Mouse (Mus musculus) limb, embryonic 11.5 days (tissue): ENCODE data around the gene Sema5a. TPM values are rescaled to one million over a fixed set of nuclear protein-coding genes. Genes with fewer than 3 reads are reported as not detected.
A peak's percentile ranks its signal among the peaks of the same experiment; 100 is the strongest.
"Not testable (repeated sequence)": the region's sequence is repeated elsewhere in the genome, so short reads cannot be mapped to it uniquely, and the experiment has no call there.

Experiments used
- ATAC-seq: fragments of 200-750 bp; cut with Nextera tagmentation; 2 replicates; pipeline ENCODE4 v1.8.0; 2017; ENCODE audit warnings: low read depth; ENCODE audit not compliant: insufficient number of reproducible peaks, low FRiP score, low TSS enrichment
- DNase-seq: peaks from one replicate; pipeline ENCODE4 v3.0.0-alpha.2; 2015; ENCODE audit warnings: low spot score
- H3K27ac ChIP-seq: fragments of 300-500 bp; sonication (generic); replicated peaks from 2 replicates; pipeline ENCODE4 v1.5.1; 2014; ENCODE audit warnings: low read depth, mild to moderate bottlenecking, low read length
- H3K27me3 ChIP-seq: fragments of 300-500 bp; sonication (generic); 2 replicates; pipeline ENCODE4 v1.6.1; 2014; ENCODE audit warnings: mild to moderate bottlenecking, low read length, mixed read lengths; ENCODE audit not compliant: control insufficient read depth, insufficient read depth
- H3K36me3 ChIP-seq: fragments of 300-500 bp; sonication (generic); 2 replicates; pipeline ENCODE4 v1.6.1; 2014; ENCODE audit warnings: mild to moderate bottlenecking, low read length, moderate library complexity, mixed read lengths; ENCODE audit not compliant: control insufficient read depth, insufficient read depth
- H3K4me1 ChIP-seq: fragments of 300-500 bp; sonication (generic); 2 replicates; pipeline ENCODE4 v1.6.1; 2014; ENCODE audit warnings: low read length, mixed read lengths; ENCODE audit not compliant: control insufficient read depth, insufficient read depth
- H3K4me2 ChIP-seq: fragments of 300-500 bp; sonication (generic); 2 replicates; pipeline ENCODE4 v1.6.1; 2014; ENCODE audit warnings: low read depth, mild to moderate bottlenecking, moderate library complexity; ENCODE audit not compliant: severe bottlenecking
- H3K4me3 ChIP-seq: fragments of 300-500 bp; sonication (generic); 2 replicates; pipeline ENCODE4 v1.5.1; 2014; ENCODE audit warnings: low read depth, low read length
- H3K9ac ChIP-seq: fragments of 300-500 bp; sonication (generic); 2 replicates; pipeline ENCODE4 v1.6.1; 2014; ENCODE audit warnings: mild to moderate bottlenecking, low read length
- H3K9me3 ChIP-seq: fragments of 300-500 bp; sonication (generic); 2 replicates; pipeline ENCODE4 v1.6.1; 2016; ENCODE audit warnings: low read length; ENCODE audit not compliant: control insufficient read depth
- WGBS: fragments of 180-500 bp; shearing (Covaris S2); extraction: QIAGEN DNeasy Blood & Tissue Kit; methylation state at CpG from one replicate; pipeline ENCODE4 v1.1.7; 2014; 5-methylcytosine and 5-hydroxymethylcytosine counted together
- polyA plus RNA-seq: library from polyadenylated mRNA; unstranded; fragments of >200 nt; fragmentation: Nextera tagmentation; extraction: Ambion mirVana; gene quantifications from 2 replicates; pipeline ENCODE4 v1.2.1, GENCODE M21; 2014

The Sema5a gene
- polyA plus RNA-seq = 21.4 and 24.2 TPM in 2 replicates

DNA sequence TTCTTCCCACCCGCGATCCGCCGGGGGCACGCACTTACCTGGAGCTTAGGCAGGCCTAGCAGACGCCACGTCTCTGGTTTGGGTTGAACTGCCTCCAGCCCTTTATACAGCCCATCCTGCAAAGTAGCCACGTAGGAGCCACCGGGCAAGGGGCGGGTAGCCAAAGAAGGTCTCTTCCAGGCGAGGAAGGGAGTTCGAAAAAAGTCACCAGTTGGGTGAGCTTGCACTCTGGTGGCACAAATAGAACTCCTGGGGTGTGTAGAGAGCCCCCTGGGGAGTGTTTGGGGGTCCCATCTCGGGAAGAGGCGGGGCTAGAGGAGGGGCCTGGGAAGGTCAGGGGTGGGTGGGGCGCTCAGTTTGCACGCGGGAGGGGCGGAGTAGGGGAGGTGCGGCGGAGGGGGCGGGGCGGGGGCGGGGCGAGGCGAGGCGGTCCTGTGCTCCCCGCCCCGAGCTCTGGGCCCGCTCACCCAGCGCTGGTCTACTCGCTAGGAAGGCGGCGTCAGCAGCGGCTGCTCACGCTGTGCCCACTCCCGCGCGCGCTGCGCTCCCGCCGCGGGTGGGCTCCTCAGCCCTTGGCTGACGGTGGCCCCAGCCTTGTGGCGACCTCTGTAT lies at the start of gene Sema5a:
Gene Sema5a (plus strand): TSS at position 467 of the 612 bp plus-strand sequence.
- H3K27me3 ChIP-seq = no peaks in the 10 kb centered on the region
- peaks cover 14% of the 10 kb centered on the region for H3K4me1 ChIP-seq
- H3K9ac ChIP-seq = peak within 1 kb of the TSS; percentile 80
- DNase-seq (peak; percentile 87), ATAC-seq (peak; percentile 91)
- peak within 1 kb of the TSS; percentile 70 for H3K4me3 ChIP-seq
- H3K27ac ChIP-seq = peak within 1 kb of the TSS; percentile 65; the same call in 1 of the 2 replicates
- WGBS = 0% methylated on average over 43 of the region's 45 CpGs
- peak within 1 kb of the TSS; percentile 95 for H3K4me2 ChIP-seq
- H3K36me3 ChIP-seq = peaks cover 3% of the 10 kb centered on the region; the same call in 1 of the 2 replicates
- no peaks in the 10 kb centered on the region for H3K9me3 ChIP-seq

DNA sequence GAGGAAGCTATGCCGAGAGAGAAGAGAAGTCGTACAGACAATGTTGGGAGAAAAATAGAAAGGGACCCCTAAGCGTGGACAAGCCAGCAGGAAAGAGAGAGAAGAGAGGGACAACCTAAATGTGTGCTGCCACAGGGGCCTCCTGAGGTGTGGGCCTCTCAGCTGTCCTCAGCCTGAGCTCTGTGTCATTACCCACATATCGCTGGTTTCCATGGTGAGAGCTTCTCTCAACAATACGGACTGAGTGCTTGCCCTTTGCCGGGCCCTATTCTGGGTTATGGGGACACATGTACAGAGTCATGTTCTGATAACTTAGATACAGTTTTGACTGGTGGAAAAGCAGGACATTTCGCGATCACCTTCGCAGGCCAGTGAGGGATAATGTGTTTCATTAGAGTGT lies 46.5 kb upstream of the Sema5a start:
- Histone ChIP-seq H3K4me3 (no peak overlapping the region), H3K27me3 (no peaks in the 10 kb centered on the region), H3K4me1 (peaks cover 4% of the 10 kb centered on the region; the same call in 1 of the 2 replicates), H3K9ac (no peak overlapping the region), H3K9me3 (no peaks in the 10 kb centered on the region), H3K36me3 (no peaks in the 10 kb centered on the region), H3K27ac (no peak overlapping the region), H3K4me2 (no peak overlapping the region)
- ATAC-seq (no peak), DNase-seq (no peak)
- 80% methylated on average over 9 of the region's 9 CpGs for WGBS

DNA sequence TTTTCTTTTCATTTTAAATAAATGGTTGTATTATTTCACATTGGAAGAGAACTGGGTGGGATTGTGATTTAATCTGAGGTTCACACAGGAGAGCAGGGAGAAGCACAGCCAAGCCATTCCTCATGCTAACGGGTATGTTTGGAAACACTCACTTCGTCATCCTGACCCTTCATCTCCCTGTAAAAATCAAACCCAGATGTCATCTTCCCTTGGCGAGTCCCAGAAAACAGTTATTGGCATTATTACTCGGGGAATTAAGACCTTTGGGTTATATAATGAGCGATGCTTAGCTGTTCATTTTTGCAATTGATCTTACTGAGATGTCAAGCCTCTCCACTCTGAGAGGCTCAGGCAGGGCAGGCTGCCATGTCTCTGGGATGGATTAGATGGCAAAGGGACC lies 46.0 kb upstream of the Sema5a start:
- Histone ChIP-seq H3K4me3 (no peak overlapping the region), H3K9ac (no peak overlapping the region), H3K4me1 (peaks cover 4% of the 10 kb centered on the region; the same call in 1 of the 2 replicates), H3K36me3 (no peaks in the 10 kb centered on the region), H3K9me3 (no peaks in the 10 kb centered on the region), H3K27me3 (no peaks in the 10 kb centered on the region), H3K4me2 (no peak overlapping the region), H3K27ac (no peak overlapping the region)
- no peak for ATAC-seq
- DNase-seq = no peak
- WGBS = 25% methylated on average over 5 of the region's 5 CpGs

DNA sequence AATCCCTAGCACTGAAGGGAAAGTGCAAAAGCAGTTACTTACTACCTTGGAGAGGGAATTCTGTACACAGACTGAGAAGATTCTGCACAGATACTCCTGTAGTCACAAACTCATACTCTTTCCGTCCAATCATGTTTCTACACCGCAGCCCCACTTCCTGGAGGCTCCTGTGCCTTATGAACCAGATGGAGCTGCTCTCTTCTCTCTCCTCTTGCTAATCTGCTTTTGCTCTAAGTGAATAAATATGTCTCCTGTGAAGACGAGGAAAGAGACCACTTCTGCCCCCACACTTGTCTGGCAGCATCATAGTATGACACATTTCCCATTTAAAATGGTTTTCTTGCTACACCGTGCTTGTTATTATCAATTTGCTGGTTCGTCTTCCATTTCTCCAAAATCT lies 41.4 kb upstream of the Sema5a start:
- Histone ChIP-seq H3K27ac (no peak overlapping the region), H3K27me3 (no peaks in the 10 kb centered on the region), H3K9ac (no peak overlapping the region), H3K36me3 (no peaks in the 10 kb centered on the region), H3K4me3 (no peak overlapping the region), H3K4me1 (peaks cover 4% of the 10 kb centered on the region; the same call in 1 of the 2 replicates), H3K4me2 (no peak overlapping the region), H3K9me3 (no peaks in the 10 kb centered on the region)
- ATAC-seq (no peak), DNase-seq (no peak)
- WGBS = 76% methylated on average over 5 of the region's 5 CpGs

DNA sequence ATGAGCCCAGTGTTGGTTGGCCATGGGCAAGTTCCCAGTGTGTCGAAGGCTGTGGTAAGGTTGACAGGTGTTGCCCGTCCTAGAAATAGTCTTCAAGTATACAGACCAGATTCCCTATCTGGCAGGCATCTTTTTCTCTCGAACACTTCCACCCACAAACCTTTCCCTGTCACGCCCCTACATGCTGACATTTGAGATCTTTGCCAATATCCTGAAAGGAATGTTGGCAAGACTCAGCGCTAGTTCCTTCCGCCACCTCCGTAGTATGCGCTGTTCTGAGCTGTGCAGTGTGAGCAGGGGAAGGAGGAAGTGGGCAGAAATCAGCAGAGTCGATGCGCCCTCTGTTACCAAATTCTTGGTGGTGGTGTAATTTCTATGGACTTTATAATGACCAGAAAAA lies 39.7 kb upstream of the Sema5a start:
- Histone ChIP-seq H3K4me3 (no peak overlapping the region), H3K9ac (no peak overlapping the region), H3K4me1 (no peaks in the 10 kb centered on the region), H3K27me3 (no peaks in the 10 kb centered on the region), H3K4me2 (no peak overlapping the region), H3K36me3 (no peaks in the 10 kb centered on the region), H3K9me3 (no peaks in the 10 kb centered on the region), H3K27ac (no peak overlapping the region)
- ATAC-seq = no peak
- DNase-seq = no peak
- WGBS = 92% methylated on average over 10 of the region's 10 CpGs

DNA sequence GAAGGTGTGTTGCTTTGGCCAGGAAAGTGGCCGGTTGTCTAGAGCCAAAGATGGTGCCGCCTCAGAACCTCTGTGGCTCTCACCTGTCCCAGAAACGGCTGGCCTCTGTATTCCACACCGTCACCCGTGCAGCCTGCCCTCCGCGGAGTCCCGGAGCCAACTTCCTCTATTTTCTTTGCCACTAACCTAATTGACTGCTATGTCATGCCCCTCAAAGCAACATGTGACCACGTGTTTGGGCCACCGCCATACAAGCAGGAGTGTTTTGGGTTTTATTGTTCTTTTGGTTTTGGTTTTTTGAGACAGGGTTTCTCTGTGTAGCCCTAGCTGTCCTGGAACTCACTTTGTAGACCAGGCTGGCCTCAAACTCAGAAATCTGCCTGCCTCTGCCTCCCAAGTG lies 29.9 kb upstream of the Sema5a start:
- ATAC-seq, H3K36me3 ChIP-seq, H3K4me1 ChIP-seq, H3K27ac ChIP-seq, DNase-seq, H3K9me3 ChIP-seq, H3K4me2 ChIP-seq, H3K4me3 ChIP-seq, H3K27me3 ChIP-seq, H3K9ac ChIP-seq: not testable (repeated sequence)
- WGBS = 94% methylated on average over 10 of the region's 10 CpGs

DNA sequence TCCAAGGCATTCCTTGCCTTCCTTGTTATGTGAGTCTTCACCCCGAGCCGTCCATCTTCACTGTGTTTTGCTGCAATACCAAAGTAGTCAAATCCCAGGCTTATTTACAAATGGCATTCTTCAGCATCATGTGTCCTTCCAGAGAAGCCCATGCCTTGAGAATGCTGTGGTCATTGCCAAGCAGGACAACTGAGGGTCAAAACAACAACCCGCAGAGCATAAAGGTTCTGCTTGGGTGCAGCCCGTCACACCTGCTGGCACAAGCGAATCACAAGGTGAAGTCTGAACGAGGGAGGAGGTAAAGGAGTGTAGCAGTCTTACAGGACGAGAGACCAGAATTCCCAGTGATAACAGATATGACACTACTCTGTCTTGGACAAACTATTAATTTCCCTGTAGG lies 21.6 kb upstream of the Sema5a start:
- no peaks in the 10 kb centered on the region for H3K27me3 ChIP-seq
- DNase-seq (no peak), ATAC-seq (no peak)
- no peaks in the 10 kb centered on the region for H3K36me3 ChIP-seq
- H3K9ac ChIP-seq = no peak overlapping the region
- no peaks in the 10 kb centered on the region for H3K4me1 ChIP-seq
- 92% methylated on average over 7 of the region's 7 CpGs for WGBS
- H3K27ac ChIP-seq = no peak overlapping the region
- no peak overlapping the region for H3K4me2 ChIP-seq
- no peaks in the 10 kb centered on the region for H3K9me3 ChIP-seq
- H3K4me3 ChIP-seq = no peak overlapping the region

DNA sequence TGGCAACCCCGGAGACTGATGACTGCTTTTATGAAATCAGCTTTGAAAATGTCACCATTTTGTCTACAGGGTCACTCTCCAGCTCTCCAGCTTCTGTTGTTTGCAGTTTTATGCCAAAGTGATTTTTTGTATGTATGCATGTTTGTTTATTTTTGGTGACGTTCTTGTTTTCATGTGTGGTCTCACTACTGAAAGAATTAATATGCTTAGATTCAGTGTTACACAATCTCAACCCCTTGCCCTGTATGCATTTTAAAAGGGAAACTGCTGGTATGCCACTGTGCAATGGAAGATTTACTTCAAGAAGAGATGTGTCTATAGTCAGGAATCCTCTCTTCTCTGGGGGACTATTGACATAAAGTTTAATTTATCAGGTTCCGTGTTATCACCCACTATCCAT lies 19.2 kb upstream of the Sema5a start:
- WGBS = 90% methylated on average over 3 of the region's 3 CpGs
- ATAC-seq (no peak), DNase-seq (no peak)
- Histone ChIP-seq H3K36me3 (no peaks in the 10 kb centered on the region; the same call in 1 of the 2 replicates), H3K4me2 (no peak overlapping the region), H3K27me3 (no peaks in the 10 kb centered on the region), H3K9ac (no peak overlapping the region), H3K27ac (no peak overlapping the region), H3K4me3 (no peak overlapping the region), H3K4me1 (no peaks in the 10 kb centered on the region), H3K9me3 (no peaks in the 10 kb centered on the region)

DNA sequence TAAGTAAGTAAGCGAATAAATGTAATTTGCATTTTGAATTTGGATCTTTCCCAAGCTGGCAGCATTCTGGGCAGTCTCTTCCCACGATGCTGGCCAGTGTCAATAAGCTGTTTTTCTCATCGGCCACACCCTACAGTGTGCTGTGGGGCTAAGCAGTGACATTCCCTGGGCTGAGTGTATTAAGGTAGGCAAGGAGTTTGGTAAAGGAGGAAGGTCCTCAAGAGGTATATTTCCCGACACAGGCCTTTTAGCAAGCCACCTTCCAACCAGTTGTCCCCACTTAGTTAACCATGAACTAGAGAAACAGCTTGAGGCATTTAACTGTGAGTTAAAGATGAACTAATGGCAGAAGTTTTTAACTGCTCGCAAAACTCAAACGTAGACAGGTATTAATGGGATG lies 18.2 kb upstream of the Sema5a start:
- WGBS = 81% methylated on average over 6 of the region's 6 CpGs
- DNase-seq = no peak
- ATAC-seq = no peak
- H3K4me1 ChIP-seq = no peaks in the 10 kb centered on the region
- H3K36me3 ChIP-seq = no peaks in the 10 kb centered on the region; the same call in 1 of the 2 replicates
- H3K27ac ChIP-seq = no peak overlapping the region
- no peaks in the 10 kb centered on the region for H3K9me3 ChIP-seq
- H3K4me3 ChIP-seq = no peak overlapping the region
- no peak overlapping the region for H3K4me2 ChIP-seq
- no peak overlapping the region for H3K9ac ChIP-seq
- H3K27me3 ChIP-seq = no peaks in the 10 kb centered on the region
